Mouse (Mus musculus) ES-Bruce4 (cell line): ENCODE measurements at regions not wholly inside any gene's neighbourhood (a gene's known extent, or its start where the extent isn't known, plus 50 kb on each side); places are given as distances from the start of the nearest gene placed in this dataset.

Source experiments
- H3K27ac ChIP-seq: 2 replicates; pipeline ENCODE4 v1.5.1; 2012; ENCODE audit warnings: low read length, inconsistent platforms; ENCODE audit not compliant: insufficient read depth
- H3K27me3 ChIP-seq: 2 replicates; pipeline ENCODE4 v1.6.1; 2012; ENCODE audit warnings: mild to moderate bottlenecking, low read length, inconsistent platforms; ENCODE audit not compliant: control insufficient read depth, poor library complexity, insufficient read depth, severe bottlenecking
- H3K36me3 ChIP-seq: 2 replicates; pipeline ENCODE4 v1.6.1; 2012; ENCODE audit warnings: inconsistent platforms, mild to moderate bottlenecking, low read length, moderate library complexity; ENCODE audit not compliant: control insufficient read depth, poor library complexity, insufficient read depth, severe bottlenecking
- H3K4me1 ChIP-seq: one replicate; pipeline ENCODE4 v1.8.1; 2011; ENCODE audit warnings: low read length; ENCODE audit not compliant: control insufficient read depth, insufficient read depth
- H3K4me3 ChIP-seq: 2 replicates; pipeline ENCODE4 v1.5.1; 2011; ENCODE audit warnings: low read depth, mild to moderate bottlenecking, low read length
- H3K9ac ChIP-seq: 2 replicates; pipeline ENCODE4 v1.6.1; 2012; ENCODE audit warnings: low read depth, mild to moderate bottlenecking, inconsistent platforms; ENCODE audit not compliant: poor library complexity, severe bottlenecking
- H3K9me3 ChIP-seq: replicated peaks from 2 replicates; pipeline ENCODE4 v1.6.1; 2012; ENCODE audit warnings: mild to moderate bottlenecking, low read length, inconsistent platforms; ENCODE audit not compliant: control insufficient read depth, poor library complexity, insufficient read depth, severe bottlenecking
- CTCF ChIP-seq: IDR thresholded peaks from one replicate; pipeline ENCODE4 v1.8.1; 2011; ENCODE audit warnings: low read depth, low read length
- EP300 ChIP-seq: IDR thresholded peaks from 2 replicates; pipeline ENCODE4 v1.6.1; 2011; ENCODE audit warnings: low read depth, low read length; ENCODE audit not compliant: insufficient read depth
- POLR2A ChIP-seq: IDR thresholded peaks from one replicate; pipeline ENCODE4 v1.8.1; 2011; ENCODE audit warnings: low read length; ENCODE audit not compliant: insufficient read depth

GRCm38 (mm10) chr9:8838356-8838755 is 61.3 kb upstream of the Pgr start:
- H3K9ac ChIP-seq = no peak overlapping the region
- no peaks in the 10 kb centered on the region for H3K9me3 ChIP-seq
- no peaks in the 10 kb centered on the region for H3K36me3 ChIP-seq
- no peaks in the 10 kb centered on the region for H3K4me1 ChIP-seq
- no peak overlapping the region for H3K27ac ChIP-seq
- no peak overlapping the region for H3K4me3 ChIP-seq
- no peaks in the 10 kb centered on the region for H3K27me3 ChIP-seq
- no peak for TF ChIP-seq CTCF
- TF ChIP-seq EP300 = no peak
- no peak for TF ChIP-seq POLR2A

- H3K4me3 ChIP-seq = no peak overlapping the region
- TF ChIP-seq CTCF (no peak), POLR2A (no peak), EP300 (no peak)
- H3K4me1 ChIP-seq = no peaks in the 10 kb centered on the region
- no peaks in the 10 kb centered on the region for H3K27me3 ChIP-seq
- H3K36me3 ChIP-seq = no peaks in the 10 kb centered on the region
- H3K9ac ChIP-seq = no peak overlapping the region
- no peaks in the 10 kb centered on the region for H3K9me3 ChIP-seq
- H3K27ac ChIP-seq = no peak overlapping the region
These were observed 60.7 kb upstream of the Pgr start for GRCm38 (mm10) chr9:8838891-8839290.
